Mouse (Mus musculus) lung, postnatal 14 days (tissue): ENCODE measurements around the gene Clns1a.

ENCODE experiments used
- DNase-seq: peaks from one replicate; pipeline ENCODE4 v3.0.0; 2021

Clns1a gene

DNA sequence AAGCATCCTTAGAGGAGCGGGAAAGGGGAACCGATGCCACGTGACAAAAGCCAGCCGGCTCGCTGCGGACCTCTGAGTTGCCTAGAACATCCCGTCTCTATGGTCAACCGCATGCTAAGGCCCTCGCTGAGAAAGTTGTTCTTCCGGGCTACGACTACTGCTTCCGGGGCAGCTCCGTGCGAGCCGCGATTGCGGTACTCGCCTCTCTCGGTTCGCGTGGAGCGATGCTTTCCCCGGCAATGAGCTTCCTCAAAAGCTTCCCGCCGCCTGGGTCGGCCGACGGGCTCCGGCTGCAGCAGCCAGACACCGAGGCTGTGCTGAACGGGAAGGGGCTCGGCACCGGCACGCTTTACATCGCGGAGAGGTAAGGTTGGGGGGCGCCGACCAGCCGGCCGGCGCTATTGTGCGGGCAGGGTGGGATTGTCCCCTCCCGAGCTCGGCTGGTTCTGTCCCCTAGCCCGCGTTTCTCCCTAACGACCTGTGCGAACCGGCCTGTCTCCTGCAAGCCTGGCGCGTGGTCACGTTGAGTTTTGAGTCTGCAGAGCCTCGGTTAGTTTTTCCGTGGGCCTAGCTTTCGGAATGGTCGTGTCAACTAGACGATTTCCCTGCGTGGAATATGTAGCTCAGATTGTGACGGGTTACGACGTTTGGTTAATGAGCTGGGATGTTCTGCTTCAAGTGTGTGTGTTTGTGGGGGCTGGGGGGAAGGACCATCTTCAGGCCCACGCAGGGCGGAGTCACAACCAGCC is at the start of gene Clns1a:
Clns1a (plus strand) TSS at position 129 of the 749 bp plus-strand sequence.
- peak; percentile 95 for DNase-seq

DNA sequence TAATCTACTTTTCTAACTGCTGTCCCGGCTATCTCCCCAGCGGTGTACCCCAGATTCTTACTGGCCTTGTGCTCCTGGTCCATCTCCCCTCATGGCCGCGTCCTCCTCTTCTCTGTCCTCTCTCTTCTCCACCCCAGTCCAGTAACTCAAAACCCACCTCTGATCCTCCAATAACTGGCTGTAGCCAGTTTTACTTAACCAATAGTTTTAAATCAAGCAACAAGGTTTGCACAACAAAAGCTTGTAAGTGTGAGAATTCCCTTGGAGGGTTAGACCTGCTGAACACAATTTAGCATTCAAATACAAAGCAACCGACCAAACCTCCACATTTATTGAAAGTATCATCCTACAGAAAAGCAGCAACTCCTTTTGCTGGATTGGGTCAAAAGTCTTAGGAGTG is 48.8 kb upstream of the Clns1a start:
- no peak for DNase-seq

DNA sequence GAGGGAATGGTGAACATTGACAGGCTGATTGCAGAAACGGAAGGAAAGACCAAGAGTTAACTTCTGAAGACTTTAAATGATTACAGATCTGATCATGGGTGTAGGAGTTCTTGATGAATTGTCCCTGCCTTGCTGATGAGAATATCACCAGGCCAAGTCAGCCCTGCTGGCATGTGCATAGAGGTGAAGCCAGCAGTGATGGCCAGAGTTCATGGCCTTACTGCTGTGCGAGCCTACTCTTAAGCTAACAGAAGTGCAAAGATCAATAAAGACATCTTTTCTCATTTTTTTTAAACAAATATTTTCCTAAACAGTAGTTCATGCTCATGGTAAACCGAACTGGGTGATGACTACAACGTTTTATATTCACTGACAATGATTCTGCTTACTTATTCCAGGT is 45.7 kb upstream of the Clns1a start:
- no peak for DNase-seq

DNA sequence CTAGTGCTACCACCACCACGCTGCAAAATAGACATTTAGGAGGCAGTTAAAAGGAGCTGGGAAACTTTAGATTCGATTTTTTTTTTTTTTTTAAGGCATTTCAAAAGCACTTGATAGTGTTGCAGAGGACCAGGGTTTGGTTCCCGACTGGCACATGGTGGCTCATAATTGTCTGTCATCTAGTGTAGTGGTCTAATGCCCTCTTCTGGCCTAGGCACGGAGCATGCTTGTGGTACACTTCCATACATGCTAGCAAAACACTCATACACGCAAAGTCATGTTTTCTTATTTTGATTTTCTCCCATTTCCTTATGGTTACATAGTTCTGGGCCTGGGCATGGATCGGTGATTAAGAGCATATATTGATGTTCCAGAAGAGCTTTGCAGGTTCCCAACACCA is 40.3 kb upstream of the Clns1a start:
- no peak for DNase-seq

DNA sequence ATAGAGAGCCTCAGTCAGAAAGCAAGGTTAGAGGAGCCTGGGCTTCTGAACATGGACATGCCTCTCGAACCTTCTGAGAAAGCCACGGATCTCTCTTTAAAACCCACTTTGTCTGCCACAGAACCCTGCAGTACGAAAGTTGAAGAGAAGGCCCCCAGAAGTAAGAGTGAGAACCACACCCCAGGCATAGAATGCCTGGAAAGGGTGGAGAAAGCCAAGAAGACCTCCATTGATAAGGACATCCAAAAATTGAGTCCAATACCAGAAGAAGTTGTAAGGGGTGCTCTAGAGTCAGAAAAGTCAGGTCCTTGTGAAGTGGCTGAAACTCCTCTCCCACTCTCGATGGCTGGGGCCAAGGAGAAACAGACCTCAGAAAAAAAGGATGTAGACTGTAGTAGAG is 34.8 kb upstream of the Clns1a start:
- DNase-seq, result no peak

DNA sequence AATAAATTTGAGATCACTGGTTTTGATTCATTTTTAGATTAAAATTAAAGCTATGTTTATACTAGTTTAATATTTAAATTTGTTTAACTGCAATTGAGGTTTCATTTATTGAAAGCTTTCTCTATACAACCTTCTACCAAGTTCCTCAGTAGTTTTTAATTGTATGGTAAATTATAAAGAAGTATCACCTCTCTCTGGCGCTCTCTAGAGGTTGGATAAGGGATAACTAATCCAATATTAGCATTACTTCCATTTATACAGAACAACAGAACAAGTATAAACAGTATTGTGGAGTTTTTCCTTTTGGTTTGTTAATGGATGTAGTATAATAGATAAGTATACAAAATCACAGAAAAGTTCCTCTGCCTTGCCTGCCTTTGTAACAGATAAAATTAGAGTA is 17.2 kb upstream of the Clns1a start:
- no peak for DNase-seq

DNA sequence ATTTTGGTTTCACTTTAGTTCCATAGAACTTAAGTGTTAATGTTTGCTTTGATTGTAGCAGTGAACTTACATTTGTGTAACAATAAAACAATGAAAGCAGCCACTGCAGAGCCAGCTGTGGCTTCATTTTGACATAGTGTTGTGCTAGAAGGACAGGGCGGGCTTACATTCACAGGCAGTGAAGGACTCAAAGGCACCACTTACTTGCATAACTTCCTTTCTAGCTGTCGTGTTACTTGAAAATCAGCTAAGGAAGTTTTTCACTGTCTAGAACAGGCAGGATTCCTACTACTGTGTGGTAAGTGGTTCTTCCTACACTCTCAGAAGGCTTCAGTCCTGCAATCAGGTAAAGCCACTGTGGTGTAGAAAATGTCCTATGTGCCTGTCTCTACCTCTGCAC is 8.6 kb upstream of the Clns1a start:
- DNase-seq, result no peak

DNA sequence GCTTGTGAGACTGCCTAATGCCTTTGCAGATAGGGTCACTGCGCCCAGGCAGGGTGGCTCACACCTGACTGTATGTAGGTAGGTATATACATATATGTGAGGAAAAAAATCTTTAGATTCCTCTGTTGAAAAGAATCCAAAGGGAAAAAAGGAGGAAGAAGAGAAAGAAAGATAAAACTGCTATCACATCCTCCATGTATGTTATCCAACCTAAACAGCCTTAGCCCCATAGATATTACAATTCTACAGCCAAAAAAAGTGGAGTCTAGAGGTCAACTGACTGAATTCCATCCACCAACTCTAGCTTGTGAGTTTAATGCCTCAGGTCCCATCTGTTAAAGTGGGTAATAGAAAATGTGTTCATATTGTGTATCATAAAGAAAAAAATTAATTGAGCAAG is 993 bp upstream of the Clns1a start:
- DNase-seq, result no peak

DNA sequence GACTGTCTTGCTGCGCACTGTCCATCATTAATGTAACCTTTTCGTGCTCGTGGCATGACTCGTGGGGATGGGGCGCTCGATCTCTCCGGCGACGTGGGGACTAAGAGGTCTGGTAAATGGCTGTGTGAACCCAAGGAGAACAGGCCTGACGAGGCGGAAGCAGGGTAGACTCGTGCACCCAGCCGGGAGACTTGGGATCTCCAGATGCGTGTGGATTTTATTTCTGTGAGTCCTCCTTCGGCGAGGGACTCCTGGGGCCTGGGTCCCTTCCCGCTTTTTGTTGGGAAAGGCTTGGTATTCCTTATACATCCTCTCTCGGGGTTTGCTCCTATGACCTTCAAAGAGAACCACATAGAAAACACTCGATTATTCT is 315 bp upstream of the Clns1a start:
- no peak for DNase-seq

DNA sequence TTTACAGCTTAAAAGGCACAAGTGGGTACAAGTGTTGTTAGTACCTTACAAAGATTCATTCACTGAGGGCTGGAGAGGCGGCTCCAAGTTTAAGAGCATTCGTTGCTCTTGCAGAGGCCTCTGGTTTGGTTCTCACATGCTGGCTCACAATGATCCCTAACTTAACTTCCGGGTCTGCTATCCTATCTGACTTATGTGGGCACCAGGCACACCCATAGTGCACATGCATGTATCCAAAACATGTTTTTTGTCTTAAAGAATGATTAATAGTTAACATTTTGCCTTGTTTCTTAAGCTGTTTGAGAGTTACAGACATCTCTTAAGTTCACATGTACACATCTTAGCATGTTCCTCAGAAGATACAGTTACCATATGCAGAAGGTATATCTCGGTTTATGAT is 3.7 kb downstream of the Clns1a start:
- no peak for DNase-seq

DNA sequence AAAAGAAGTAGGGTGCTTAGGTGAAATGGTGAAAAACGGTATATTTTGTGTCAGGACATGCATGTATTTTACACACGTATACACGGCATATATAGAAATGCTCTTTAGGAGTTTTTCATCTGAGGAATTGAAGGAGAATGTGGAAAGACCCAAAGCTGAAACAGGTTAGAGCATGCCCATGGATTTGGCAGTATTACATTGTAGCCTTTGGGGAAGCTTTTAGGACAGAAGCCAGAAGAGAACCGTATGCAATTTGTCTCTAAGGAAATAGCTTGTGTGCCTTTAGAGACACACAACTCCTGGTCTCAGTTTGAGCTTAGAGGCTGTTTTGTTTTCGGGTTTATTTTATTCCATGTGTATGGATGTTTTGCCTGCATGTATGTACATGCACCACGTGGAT is 4.7 kb downstream of the Clns1a start:
- DNase-seq, result no peak

DNA sequence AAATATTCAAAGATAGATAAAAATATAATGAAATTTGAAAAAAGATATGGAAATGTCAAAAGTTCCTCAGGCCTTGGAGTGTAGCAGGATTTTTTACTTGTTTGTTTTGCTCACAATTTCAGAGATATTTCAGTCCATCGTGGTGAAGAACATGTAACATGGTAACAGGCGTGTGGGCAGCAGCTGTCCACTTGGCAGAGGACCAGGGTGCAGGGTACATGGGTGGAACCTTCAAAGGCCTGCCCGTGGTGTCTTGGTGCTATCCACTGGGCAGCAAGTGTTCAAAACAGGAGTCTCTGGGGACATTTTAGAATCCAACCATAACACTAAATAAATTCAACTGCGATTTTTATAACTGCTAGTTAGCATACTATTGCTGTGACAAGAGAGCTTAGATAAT is 10.7 kb downstream of the Clns1a start:
- no peak for DNase-seq

DNA sequence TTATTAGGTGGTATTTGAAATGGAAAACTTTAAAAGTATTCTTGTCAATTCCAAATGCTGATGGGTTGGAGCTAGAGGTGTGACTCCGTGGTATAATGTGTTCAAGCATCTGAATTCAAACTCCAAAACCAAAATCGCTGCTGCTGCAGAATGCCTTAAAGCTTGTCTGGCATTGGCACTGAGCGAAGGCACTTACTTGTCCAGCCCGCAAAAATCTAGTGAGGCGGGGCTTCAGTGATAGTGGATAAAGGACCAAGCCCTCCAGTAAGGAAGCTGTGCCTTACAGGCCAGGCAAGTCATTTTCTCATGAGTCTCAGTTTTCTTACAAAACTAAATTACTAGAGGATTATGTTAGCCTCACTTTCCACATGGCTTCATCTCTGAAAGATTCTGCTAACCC is 11.4 kb downstream of the Clns1a start:
- no peak for DNase-seq

DNA sequence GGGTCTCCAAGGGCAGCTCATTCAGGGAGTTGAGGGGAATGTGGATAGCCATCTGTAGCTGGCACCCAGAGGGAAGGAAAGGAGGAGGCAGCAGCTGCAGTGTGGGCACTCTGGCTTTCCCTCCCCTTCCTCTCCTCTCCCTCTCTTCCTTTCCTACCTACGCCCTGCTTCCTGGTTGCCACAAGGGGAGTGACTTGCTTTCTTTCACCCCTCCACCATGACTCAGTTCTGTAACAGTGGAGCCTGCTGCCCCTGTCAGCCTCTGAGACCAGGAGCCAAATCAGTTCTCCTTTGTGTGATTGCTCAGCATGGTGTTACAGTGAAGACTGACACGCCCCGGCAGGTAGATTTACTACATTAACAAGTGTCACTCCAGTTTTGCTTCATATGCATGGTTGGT is 12.8 kb downstream of the Clns1a start:
- no peak for DNase-seq

DNA sequence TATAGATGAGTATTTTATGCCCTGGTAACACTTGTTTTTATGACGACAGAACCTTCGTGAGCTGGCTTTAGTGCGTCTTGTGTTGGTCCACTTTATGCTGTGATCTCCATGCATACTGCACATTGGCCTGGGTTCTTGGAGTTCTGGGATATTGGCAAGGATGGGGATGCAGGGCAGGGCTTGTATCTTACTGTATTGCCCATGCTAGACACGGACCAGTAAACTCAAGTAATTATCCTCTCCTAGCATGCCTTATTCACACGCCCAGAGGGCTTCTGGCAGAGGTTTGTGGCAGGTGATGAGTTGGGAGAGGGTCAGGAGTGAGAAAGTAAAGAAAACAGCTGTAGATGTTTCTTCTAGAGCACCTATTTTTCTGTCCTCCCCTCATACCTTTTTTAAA is 18.2 kb downstream of the Clns1a start:
- DNase-seq, result no peak

DNA sequence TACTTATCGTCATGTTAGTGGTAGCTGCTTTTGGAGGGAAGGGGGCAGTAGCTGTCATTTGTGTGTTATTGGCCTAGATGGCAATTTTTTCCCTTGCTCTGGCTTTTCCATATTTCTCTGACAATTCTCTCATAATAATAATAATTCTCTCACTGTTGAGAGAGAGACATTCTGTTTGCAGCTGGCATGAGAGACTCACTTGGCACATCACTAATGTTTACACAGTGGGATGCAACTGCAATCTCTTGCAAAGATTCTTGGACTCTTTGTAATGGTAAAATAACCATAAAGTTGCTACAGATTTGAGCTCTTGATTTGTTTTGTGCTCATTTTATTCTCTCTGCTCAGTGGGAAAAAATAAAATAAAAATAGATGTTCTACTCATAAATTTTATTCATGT is 20.9 kb downstream of the Clns1a start:
- no peak for DNase-seq

DNA sequence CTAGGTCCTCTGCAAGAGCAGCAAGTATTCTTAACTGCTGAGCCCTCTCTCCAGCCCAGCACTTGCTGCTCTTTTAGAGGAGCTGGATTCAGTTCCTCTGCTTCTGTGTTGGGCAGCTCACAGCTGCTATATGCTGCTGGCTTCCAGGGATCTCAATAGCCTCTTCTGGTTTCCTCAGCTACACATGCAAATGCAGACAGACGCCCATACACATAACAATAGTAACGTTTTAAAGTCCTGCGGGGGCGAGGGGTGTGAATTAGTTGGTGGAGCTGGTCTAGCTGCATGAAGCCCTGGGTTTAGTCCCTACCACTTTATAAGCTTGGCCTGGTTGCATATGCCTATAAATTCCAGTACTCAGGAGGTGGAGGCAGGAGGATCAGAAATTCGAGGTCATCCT is 22.6 kb downstream of the Clns1a start:
- DNase-seq, result no peak

DNA sequence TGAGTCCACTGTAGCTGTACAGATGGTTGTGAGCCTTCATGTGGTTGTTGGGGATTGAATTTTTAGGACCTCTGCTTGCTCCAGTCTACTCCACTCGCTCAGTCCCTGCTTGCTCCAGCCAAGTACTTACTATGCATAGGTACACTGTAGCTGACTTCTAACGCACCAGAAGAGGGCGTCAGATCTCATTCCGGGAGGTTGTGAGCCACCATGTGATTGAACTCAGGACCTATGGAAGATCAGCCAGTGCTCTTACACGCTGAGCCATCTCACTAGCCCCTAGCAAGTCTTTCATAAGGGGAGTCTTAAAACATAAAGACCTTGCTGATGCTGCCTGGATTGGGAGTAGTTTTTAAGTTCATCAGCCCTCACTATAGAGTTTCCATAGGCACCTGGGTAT is 23.7 kb downstream of the Clns1a start:
- no peak for DNase-seq

DNA sequence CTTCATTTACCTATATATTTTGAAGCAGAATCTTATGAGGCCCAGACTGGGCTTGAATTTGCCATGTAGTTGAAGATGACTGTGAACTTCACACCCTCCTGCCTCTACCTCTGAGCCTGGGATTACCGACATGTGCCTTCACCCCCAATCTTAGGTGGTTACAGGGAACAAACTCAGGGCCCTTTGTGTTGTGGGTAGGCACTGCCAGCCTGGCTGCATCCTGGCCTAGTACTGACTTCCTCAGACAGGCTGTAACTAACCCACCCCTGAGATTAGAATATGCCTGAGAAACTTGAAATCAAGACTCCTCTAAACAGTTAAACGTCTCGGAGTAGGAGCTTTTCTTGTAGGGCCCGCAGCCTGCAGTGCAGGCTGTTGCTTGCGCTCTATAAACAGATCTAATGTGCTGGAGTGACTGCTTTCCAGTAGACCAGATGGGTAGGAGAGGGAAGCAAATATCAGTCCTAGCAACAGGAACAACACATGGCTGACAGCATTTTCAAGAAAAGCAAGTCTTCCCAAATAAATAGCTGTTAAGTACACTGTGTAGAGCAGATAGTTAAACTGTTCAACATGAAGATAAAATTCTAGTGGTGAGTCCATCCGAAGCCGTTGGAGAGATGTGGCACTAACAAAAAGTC is 26.0 kb downstream of the Clns1a start:
- no peak for DNase-seq

DNA sequence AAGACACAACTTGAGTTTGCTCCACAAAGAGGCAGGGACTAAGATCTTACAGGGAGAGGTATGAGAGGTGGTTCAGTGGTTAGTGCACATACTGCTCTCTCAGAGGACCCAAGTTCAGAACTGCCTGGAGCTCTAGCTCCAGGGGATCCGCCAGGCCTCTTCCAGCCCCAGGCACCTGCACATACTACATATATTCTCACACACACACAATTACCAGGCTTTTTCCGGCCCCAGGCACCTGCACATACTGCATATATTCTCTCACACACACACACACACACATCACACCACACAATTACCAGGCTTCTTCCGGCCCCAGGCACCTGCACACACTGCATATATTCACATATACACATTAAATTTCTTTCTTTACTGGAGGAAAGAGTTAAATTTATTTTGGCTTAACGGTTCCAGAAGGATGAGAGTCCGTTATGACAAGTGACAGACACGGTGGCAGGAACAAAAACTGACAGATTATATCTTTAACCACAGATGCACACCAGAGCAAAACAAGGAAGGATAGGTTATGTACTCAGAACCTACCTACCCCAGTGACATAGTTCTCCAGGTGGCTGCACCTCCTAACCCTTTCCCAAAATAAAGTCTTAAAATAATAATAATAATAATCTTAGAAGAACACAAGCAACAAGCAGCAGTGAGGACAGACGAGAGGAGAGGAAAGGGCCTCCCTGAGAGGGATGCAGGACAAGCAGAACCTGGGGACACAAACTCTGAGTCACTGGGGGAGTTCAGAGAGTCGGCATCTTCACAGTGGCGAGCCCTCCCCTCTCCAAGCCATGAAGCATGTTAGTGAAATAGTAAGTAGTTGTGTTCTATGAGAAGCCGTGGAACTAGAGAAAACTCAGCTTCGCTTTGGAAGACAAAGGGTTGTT is 27.5 kb downstream of the Clns1a start:
- no peak for DNase-seq

DNA sequence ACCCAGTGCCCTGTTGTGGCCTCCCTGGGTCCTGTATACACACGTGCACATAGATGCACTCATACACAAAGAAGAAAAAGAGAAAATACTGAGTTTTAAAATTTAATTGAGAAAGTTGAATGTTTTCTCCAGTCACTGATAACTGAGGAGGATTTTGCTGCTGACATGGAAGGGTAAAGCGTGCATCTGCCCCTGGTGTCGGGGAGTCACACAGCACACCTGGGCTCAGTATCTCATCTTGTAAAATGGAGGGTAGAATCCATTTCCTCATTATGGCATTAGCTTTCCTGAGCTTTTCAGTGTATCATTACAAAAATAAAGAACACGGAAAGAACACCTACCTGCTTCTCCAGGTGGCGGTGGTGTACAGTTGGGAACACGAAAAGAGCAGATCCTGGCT is 29.0 kb downstream of the Clns1a start:
- DNase-seq, result no peak

DNA sequence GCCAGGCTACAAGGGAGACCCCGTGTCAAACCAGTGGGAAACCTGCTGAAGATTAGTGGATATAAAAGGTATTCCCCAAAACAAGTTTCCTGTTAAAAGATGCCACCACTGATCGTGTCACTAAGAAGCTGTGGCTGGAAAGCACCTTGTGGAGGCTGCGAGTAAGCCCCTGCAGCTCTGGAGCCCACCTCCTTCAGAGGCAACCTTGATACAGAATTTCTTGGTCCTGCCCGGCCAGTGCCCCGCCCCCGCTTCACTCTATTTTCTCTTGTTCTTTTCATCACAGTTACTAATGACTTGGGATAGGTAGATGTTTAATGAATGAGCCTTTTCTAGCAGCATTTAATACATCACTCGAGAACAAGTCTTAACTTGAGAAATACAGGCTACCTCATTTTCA is 29.6 kb downstream of the Clns1a start:
- no peak for DNase-seq

DNA sequence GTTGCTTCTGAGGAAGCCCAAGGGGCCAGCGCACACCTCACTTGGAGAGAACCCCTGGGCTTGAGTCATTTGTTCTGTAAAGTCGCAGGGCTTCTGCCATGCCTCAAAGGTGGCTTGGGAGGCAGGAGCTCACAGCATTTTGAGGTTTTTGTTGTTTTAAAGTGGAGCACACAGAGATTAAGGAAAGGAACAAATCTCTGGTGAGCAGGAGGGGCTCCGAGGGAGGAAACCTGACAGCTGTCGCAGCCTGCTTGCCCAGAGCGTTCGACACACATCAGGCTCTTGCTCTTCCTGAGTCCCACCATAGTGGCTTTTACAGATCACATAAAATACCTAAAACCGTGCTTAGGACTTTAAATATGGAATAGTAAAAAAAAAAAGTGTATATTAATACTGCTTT is 30.3 kb downstream of the Clns1a start:
- DNase-seq, result no peak
